Mouse (Mus musculus) neutrophil, adult 83 days (primary cell): ENCODE data around the gene Gpx7. TPM values are rescaled to one million over a fixed set of nuclear protein-coding genes. Genes with fewer than 3 reads are reported as not detected.

Source experiments
- total RNA-seq, 2 experiments: library from RNA; stranded (reverse); gene quantifications; one replicate each; pipeline ENCODE4 v1.2.4; 2023

Gene Gpx7
- total RNA-seq: under 1 TPM in 1 of 2 experiments, not detected in 1; 0.62 TPM

GRCm38 (mm10) chr4:108406861-108407401 is at the start of gene Gpx7:
Gene Gpx7, minus strand, starts transcription at chr4:108406961.

DNA sequence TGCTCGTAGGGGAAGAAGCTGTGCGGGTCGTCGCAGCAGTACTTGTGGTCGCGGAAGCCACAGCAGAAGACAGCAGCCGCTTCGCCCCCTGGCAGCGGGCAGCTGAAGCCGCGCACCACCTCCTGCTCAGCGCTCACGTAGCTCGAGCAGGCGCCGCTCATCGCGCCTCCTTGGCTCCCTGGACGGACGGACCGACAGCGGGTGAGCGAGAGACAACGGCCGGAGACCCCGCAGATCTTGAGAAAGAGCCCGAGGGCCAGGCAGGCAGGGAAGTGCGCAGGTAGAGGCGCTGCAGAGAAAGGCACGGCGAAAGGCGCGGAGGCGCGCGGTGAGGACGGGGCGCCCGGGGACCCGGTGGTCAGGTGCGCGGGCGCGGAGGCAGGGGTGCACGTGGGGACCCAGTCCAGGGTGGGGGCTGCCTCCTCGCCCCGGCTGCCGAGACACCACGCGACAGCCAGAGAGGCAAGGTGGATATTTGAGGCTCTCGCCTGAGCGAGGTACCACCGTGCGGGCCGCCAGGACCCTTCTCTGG is 23.5 kb downstream of the Gpx7 start, which contains the start of gene Shisal2a:
TSS of gene Shisal2a (minus strand) at position 167 of the 532 bp plus-strand sequence.

Other genes with a start within 250 kb of the Gpx7 start
- not detected for gene Echdc2, start 241.5 kb downstream of the Gpx7 start, total RNA-seq
- not detected for gene Zyg11a, start 188.9 kb downstream of the Gpx7 start, total RNA-seq
- 10 to 100 TPM; 27.7 to 32.9 TPM for gene Zyg11b, start 105.9 kb downstream of the Gpx7 start, total RNA-seq
- 1 to 10 TPM; 2.4 to 4.9 TPM for gene Coa7, start 78.8 kb downstream of the Gpx7 start, total RNA-seq
- gene Shisal2a, start 23.6 kb downstream of the Gpx7 start, total RNA-seq: not detected
- gene Tut4, start 52.5 kb upstream of the Gpx7 start, total RNA-seq: 10 to 100 TPM; 42.2 to 42.6 TPM
- 10 to 100 TPM; 24.5 to 29.2 TPM for gene Prpf38a, start 172.4 kb upstream of the Gpx7 start, total RNA-seq
- gene Orc1, start 172.5 kb upstream of the Gpx7 start, total RNA-seq: 1 to 10 TPM; 5.7 to 8.0 TPM
- 10 to 100 TPM; 39.7 to 40.9 TPM for gene Cc2d1b, start 213.0 kb upstream of the Gpx7 start, total RNA-seq